Mouse (Mus musculus) erythroblast, embryonic 14.5 days (primary cell): ENCODE measurements around the gene Camk2b. TPM values are rescaled to one million over a fixed set of nuclear protein-coding genes. Genes with fewer than 3 reads are reported as not detected.
"Not testable (repeated sequence)": the region's sequence is repeated elsewhere in the genome, so short reads cannot be mapped to it uniquely, and the experiment has no call there.

Source experiments
- H3K27me3 ChIP-seq: 2 replicates; pipeline ENCODE4 v1.6.1; 2012; ENCODE audit warnings: inconsistent platforms; ENCODE audit not compliant: control insufficient read depth
- H3K36me3 ChIP-seq: 2 replicates; pipeline ENCODE4 v1.6.1; 2012; ENCODE audit warnings: mild to moderate bottlenecking, inconsistent platforms; ENCODE audit not compliant: control insufficient read depth
- H3K4me1 ChIP-seq: 2 replicates; pipeline ENCODE4 v1.6.1; 2012; ENCODE audit warnings: inconsistent platforms; ENCODE audit not compliant: control insufficient read depth
- H3K4me3 ChIP-seq: replicated peaks from 2 replicates; pipeline ENCODE3; 2012; ENCODE audit warnings: moderate library complexity, mild to moderate bottlenecking, inconsistent platforms
- H3K9me3 ChIP-seq: 2 replicates; pipeline ENCODE4 v1.6.1; 2012; ENCODE audit warnings: low read length, inconsistent platforms, mixed read lengths; ENCODE audit not compliant: control insufficient read depth
- GATA1 ChIP-seq: IDR thresholded peaks from 2 replicates; pipeline ENCODE4 v1.6.1; 2012; ENCODE audit warnings: low read length, inconsistent platforms, mixed read lengths
- TAL1 ChIP-seq: IDR thresholded peaks from 3 replicates; pipeline ENCODE4 v1.6.1; 2012; ENCODE audit warnings: low read length, inconsistent platforms, mixed read lengths
- polyA plus RNA-seq: library from polyadenylated mRNA; stranded (reverse); fragments of >175 nt; gene quantifications from 2 replicates; pipeline ENCODE4 v1.2.3, GENCODE M21; 2012

Camk2b gene
- polyA plus RNA-seq, 1 experiment, result not detected

DNA sequence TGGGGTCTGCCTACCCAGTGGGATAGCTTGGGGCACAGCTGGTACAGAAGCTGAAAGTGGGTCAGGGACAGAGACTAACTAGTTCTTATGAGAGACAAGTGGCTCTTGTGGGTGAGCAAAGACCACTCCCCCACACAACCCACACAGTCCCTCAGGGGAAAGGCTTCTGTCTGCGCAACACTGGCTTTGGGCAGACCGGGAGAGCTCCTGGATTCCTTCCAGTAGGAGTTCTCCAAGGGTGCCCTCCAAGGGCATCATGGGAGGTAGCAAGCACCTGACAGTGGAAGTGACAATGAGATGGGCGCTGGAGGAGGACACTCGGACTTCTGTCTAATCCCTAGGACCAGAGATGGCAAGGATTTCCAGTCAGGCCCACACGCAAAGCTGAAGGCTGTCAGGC is 45.8 kb downstream of the Camk2b start:
- no peaks in the 10 kb centered on the region for H3K9me3 ChIP-seq
- TF ChIP-seq GATA1 (no peak), TAL1 (no peak)

DNA sequence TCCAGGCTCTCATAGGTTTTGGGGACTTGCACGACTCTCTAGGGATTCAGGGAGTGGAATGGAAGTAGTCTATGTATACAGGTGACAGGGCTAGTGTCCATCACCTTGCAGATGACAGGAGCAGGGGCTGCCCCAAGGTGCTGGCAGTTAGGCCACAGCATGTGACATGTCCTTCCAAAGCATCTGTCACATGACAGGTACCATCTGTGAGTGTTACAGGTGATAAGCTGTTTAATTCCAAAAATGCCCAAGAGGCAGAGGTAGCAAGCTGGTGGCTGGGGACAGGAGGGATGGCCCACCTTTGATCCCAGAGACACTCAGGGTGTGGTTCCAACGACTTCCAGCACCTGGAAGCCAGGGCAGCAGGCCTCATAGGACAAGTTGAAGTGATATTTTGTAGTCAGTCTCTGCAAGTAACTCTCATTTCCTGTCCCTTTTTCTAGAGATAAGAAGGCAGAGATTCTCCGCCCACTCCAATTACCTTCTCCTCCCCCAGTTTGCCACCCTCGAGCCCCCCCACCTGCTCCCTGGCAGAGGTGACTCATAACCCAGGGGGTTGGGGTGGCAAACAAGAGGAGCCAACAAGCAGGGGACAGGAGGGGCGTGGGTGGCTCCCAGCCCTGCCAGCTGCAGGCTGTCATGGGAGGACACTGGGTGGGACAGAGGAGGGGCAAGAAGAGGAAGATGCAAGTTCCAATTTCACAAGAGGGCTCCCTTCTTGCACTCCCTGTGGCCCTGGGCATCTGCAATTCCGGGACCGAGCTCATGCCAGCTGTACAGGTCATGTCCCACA is 47.7 kb downstream of the Camk2b start:
- Histone ChIP-seq H3K4me1 (no peaks in the 10 kb centered on the region), H3K4me3 (no peak overlapping the region), H3K36me3 (no peaks in the 10 kb centered on the region), H3K27me3 (no peaks in the 10 kb centered on the region), H3K9me3 (no peaks in the 10 kb centered on the region)
- no peak for TF ChIP-seq TAL1
- TF ChIP-seq GATA1, result no peak

More for the DNA sequence above, 45.8 kb downstream of the Camk2b start:
- Histone ChIP-seq H3K4me1 (no peaks in the 10 kb centered on the region), H3K36me3 (no peaks in the 10 kb centered on the region), H3K27me3 (no peaks in the 10 kb centered on the region), H3K4me3 (no peak overlapping the region)

DNA sequence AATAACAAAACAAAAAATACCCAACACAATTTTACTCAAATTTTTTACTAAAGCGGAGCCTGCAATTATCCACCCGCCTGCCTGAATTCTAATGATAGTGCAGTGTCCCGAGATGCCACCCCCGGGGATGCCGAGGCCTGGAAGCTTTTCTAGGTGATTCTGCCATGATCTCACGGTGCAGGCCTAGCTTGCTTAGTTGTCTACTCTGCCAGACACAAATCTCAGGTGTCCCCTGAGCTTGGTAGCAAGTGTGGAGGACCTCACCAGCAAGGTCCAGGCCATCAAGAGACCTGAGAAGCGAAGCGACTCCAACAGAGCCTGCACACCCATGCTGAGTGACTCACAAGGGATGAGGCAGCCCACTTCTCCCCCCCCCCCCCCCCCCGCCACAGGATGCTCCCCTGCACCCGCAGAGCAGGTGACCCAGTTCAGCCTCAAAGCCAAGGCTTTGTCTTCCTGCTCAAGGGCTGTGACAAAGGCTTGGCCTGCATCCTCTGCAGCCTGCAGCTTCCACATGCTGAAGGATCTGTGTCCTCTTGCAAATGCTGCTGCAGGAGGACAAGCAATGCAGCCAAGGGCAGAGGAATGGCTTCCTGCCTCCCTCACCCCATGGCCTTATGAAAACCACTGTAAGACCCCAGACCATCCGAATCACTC is 48.5 kb downstream of the Camk2b start:
- no peak overlapping the region for H3K4me3 ChIP-seq
- no peaks in the 10 kb centered on the region for H3K9me3 ChIP-seq
- H3K4me1 ChIP-seq, result no peaks in the 10 kb centered on the region
- H3K36me3 ChIP-seq, result no peaks in the 10 kb centered on the region
- TF ChIP-seq GATA1 (no peak), TAL1 (no peak)
- H3K27me3 ChIP-seq, result no peaks in the 10 kb centered on the region

DNA sequence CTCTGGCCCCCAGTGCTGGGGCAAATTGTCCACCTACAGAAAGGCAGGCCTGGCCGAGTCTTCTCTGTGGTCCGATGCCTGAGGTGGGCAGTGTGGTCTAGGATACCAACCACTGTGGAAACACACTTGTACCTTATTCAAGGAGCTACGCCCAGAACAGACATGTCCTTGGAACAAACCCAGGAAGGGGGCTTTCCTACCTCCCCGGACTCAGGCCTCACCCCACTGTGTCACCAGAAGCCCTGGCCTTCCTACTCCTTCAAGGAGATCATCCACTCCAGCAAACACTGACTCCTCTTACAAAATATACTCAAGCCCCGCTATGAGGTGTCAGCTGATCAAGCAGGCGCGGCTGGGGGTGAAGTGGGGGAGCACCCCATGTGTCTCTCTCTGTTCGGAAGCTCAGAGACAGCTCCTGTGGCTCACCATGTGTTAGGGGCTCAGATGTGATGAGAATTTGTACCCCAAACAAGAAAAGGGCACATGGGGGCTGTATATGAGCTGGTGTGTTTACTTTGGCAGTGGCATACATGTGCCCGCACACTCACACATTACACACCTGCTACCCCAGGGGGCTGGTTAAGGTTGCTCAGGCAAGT is 49.3 kb downstream of the Camk2b start:
- H3K9me3 ChIP-seq, result no peaks in the 10 kb centered on the region
- TF ChIP-seq TAL1, result no peak
- TF ChIP-seq GATA1, result no peak
- no peak overlapping the region for H3K4me3 ChIP-seq
- no peaks in the 10 kb centered on the region for H3K36me3 ChIP-seq
- H3K27me3 ChIP-seq, result no peaks in the 10 kb centered on the region
- H3K4me1 ChIP-seq, result no peaks in the 10 kb centered on the region

DNA sequence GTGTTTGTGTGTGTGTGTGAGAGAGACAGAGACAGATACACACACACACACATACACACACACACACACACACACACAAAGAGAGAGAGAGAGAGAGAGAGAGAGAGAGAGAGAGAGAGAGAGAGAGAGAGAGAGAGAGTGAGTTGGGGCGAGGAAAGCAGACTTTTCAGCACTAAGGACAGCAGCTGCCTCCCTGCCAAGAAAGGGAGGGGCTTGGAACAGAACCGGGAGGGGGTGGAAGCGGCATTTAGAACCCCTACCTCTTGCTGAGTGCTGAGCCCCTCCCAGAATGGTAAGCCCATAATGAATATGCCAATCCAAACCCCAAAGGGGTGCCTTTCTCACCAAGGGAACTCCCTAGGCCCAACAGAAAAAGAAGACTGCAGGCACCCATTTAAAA is 49.8 kb downstream of the Camk2b start:
- Histone ChIP-seq H3K27me3 (no peaks in the 10 kb centered on the region), H3K4me1 (no peaks in the 10 kb centered on the region), H3K36me3 (no peaks in the 10 kb centered on the region), H3K9me3 (no peaks in the 10 kb centered on the region), H3K4me3 (no peak overlapping the region)
- no peak for TF ChIP-seq TAL1
- TF ChIP-seq GATA1, result no peak

DNA sequence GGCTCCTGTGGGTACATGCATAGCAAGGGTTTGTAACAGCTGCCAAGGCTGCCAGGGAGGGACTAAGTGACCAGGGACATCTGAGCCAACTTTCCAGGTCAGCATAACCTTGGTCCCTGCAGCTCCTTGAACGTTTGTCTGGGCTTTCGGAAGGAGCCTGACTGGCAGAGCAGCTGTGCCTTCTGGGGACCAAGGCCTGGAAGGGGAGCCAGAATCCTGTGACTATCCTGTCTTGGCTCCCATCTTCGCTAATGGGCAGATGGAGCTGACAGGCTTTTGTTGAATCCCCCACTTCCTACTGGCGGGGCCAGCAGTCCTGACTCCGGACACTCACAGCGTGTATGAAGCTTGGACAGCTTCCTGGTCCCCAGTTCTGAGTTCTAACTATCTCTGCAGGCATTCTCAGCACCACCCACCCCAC is 51.1 kb downstream of the Camk2b start:
- no peak overlapping the region for H3K4me3 ChIP-seq
- H3K27me3 ChIP-seq, result no peaks in the 10 kb centered on the region
- TF ChIP-seq GATA1 (no peak), TAL1 (no peak)
- H3K4me1 ChIP-seq, result no peaks in the 10 kb centered on the region
- H3K9me3 ChIP-seq, result no peaks in the 10 kb centered on the region
- no peaks in the 10 kb centered on the region for H3K36me3 ChIP-seq

DNA sequence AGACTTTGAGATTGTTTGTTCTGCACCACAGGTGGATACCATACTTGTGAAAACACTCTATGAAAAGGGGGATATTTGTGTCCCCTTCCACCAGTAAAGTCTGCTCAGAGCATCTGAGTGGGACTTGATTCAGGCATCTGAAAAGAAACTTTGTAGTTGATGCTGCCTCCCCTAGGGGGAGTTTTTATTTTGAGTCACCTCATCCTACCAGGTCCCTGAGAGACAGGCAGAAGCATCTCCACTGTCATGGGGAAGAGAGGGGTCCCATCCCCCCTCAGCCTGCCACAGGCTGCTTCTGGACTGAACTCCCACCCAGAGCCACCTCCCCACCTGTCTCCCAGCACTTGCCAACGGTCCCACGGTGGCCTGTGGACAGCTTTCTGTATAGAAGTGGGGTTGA is 52.8 kb downstream of the Camk2b start:
- H3K4me3 ChIP-seq, result no peak overlapping the region
- peaks cover 3% of the 10 kb centered on the region for H3K9me3 ChIP-seq
- TF ChIP-seq TAL1 (no peak), GATA1 (no peak)
- no peaks in the 10 kb centered on the region for H3K4me1 ChIP-seq
- peaks cover 3% of the 10 kb centered on the region for H3K27me3 ChIP-seq
- H3K36me3 ChIP-seq, result no peaks in the 10 kb centered on the region

DNA sequence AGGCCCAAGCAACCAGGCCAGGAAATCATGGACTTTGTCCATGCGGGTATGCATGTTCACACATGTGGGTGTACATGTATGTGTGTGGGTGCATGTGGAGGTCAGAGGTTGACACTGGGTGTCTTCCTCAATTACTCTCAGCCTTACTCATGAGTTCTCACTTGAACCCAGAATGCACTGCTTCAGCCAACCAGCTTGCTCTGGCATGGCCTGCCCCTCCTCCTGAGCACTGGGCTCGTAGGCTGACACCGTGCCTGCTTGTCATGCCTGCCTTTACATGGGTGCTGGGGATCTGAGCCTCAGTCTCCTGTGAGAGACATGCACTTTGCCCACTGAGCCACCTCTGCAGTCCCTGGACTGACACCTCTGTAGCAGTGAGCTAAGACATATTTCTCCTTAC is 54.3 kb downstream of the Camk2b start:
- Histone ChIP-seq H3K9me3 (peaks cover 5% of the 10 kb centered on the region), H3K4me1 (no peaks in the 10 kb centered on the region), H3K27me3 (peaks cover 11% of the 10 kb centered on the region), H3K36me3 (no peaks in the 10 kb centered on the region), H3K4me3 (no peak overlapping the region)
- no peak for TF ChIP-seq GATA1
- no peak for TF ChIP-seq TAL1

DNA sequence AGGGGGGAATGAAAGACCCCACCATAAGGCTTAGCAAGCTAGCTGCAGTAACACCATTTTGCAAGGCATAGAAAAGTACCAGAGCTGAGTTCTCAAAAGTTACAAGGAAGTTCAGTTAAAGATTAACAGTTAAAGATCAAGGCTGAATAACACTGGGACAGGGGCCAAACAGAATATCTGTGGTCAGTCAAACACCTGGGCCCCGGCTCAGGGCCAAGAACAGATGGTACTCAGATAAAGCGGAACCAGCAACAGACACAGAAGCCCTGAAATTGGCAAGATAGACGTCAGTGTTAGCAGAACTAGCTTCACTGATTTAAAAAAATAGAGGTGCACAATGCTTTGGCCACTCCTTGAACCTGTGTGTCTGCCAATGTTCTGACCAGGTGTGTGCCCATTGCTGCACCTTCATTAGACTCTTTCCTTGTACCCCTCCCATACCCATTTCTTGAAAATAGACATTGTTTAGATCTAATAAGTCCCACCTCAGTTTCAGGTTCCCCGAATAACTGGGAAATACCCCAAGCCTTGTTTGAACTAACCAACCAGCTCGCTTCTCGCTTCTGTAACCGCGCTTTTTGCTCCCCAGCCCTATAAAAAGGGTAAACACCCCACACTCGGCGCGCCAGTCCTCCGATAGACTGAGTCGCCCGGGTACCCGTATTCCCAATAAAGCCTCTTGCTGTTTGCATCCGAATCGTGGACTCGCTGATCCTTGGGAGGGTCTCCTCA is 55.2 kb downstream of the Camk2b start:
- H3K4me3 ChIP-seq, H3K4me1 ChIP-seq, H3K9me3 ChIP-seq, H3K36me3 ChIP-seq: not testable (repeated sequence)
- H3K27me3 ChIP-seq, result peaks cover 11% of the 10 kb centered on the region

DNA sequence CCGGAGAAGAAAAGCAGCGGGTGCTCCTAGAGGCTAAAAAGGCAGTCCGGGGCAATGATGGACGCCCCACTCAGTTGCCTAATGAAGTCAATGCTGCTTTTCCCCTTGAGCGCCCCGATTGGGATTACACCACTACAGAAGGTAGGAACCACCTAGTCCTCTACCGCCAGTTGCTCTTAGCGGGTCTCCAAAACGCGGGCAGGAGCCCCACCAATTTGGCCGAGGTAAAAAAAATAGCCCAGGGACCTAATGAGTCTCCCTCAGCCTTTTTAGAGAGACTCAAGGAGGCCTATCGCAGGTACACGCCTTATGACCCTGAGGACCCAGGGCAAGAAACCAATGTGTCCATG is 58.4 kb downstream of the Camk2b start:
- not testable (repeated sequence) for H3K4me3 ChIP-seq, H3K4me1 ChIP-seq
- H3K27me3 ChIP-seq, result peaks cover 11% of the 10 kb centered on the region

DNA sequence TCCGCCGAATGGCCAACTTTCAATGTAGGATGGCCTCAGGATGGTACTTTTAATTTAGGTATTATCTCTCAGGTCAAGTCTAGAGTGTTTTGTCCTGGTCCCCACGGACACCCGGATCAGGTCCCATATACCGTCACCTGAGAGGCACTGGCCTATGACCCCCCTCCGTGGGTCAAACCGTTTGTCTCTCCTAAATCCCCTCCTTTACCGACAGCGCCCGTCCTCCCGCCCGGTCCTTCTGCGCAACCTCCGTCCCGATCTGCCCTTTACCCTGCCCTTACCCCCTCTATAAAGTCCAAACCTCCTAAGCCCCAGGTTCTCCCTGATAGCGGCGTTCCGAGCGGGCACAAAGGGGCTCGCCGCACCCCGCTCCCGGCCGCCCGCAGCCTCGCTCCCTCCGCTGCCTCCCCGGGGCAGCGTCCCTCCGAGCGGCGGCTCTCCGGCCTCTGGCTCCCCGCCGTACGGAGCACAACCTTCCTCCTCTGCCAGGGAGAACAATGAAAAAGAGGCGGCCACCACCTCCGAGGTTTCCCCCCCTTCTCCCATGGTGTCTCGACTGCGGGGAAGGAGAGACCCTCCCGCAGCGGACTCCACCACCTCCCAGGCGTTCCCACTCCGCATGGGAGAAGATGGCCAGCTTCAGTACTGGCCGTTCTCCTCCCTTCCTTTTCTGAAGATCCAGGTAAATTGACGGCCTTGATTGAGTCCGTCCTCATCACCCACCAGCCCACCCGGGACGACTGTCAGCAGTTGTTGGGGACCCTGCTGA is 59.0 kb downstream of the Camk2b start:
- not testable (repeated sequence) for H3K9me3 ChIP-seq, H3K36me3 ChIP-seq, H3K4me1 ChIP-seq
- peak overlapping the region; percentile 46 for H3K4me3 ChIP-seq
- peaks cover 11% of the 10 kb centered on the region for H3K27me3 ChIP-seq

More for the DNA sequence above, 58.4 kb downstream of the Camk2b start:
- H3K36me3 ChIP-seq, H3K9me3 ChIP-seq: not testable (repeated sequence)
